Mouse (Mus musculus): ENCODE measurements around the gene Nptx1.

Gene Nptx1

DNA sequence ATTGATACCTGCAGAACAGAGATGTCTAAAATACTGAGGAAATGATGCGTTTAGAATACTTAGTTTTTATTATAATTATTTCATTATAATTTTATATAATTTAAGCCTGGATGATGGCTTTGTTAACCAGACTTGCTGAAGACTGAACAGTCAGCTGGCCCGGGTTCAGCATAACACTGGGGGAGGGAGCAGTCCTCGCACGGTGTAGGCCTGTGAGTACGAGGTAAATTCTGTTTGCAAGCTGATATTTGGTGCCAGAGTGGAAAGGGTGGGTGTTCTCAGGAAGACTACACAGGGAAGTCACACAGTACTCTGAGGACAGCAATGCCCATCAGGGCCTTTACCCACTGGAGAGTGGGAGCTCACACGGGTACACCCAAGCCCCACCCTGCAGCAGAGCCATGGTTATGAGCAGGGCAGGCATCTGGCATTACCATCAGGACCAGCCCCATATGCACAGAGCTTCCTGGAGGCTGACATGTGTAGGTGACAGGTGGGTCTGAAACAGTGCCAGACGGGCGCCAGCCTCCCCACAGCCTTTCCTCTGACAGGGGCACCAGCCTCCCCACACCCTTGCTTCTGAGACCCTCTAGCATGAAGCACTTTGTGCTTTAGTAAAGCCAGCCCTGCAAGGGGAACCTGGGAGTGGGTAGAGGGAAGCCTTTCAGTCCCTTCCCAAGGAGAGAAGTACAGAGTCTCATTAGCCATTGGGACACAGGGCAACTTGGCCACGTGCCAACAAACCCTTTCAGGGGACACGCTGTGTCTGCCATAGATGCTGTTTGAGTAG lies 3.2 kb upstream of the Nptx1 start:
- no peak for DNase-seq (ENCODE audit: low spot score)

DNA sequence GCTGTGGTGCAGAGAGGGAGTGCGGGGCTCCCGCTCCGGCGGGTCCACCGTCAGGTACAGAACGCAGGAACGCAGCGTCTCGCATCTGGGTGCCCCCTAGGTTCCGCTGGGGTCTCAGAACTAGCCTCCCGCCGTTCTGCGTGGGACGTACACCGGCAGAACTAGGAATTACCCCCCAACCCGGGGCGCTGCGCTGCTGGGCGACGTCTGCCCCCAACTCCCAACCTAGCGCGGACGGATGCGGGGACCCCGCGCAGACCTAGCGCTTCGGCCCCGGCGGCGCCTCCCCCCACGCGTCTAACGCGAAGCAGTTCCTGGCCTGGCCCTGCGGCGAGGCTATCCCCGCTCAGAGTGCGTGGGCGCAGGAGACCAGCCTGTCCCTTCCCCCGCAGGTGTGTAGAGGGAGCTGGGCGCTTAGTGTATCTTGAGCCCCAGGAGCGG lies 1.8 kb upstream of the Nptx1 start:
- no peak for DNase-seq (ENCODE audit: low spot score)

DNA sequence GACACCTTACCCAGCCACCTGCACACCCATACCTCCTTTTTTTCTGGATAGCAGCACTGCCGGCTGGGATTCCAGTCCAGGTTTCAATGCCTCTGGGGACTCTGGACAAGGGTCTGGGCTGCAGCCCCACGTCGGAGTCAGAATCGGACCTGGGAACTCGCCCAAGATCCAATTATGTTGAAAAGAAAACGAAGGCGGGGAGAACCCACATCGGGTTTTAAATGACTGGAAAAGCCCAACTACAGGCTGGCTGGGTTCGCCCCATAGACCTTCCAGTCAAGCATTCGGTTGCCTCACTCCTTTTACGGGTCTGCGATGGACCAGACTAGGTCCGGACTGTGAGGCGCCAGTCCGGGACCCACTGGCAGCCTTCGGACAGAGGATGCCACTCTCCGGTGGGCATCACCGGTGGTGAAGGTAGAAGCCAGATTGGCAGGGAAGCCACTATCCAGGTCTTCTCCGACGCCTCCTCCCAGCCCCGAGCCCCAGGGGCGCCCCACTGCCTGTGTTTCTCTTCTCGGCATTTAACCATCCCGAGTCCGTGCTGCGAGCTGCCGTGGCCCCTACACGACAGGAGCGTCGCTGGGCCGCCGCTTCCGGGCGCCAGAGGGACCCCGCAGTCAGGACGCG lies 1.3 kb upstream of the Nptx1 start:
- no peak for DNase-seq (ENCODE audit: low spot score)

DNA sequence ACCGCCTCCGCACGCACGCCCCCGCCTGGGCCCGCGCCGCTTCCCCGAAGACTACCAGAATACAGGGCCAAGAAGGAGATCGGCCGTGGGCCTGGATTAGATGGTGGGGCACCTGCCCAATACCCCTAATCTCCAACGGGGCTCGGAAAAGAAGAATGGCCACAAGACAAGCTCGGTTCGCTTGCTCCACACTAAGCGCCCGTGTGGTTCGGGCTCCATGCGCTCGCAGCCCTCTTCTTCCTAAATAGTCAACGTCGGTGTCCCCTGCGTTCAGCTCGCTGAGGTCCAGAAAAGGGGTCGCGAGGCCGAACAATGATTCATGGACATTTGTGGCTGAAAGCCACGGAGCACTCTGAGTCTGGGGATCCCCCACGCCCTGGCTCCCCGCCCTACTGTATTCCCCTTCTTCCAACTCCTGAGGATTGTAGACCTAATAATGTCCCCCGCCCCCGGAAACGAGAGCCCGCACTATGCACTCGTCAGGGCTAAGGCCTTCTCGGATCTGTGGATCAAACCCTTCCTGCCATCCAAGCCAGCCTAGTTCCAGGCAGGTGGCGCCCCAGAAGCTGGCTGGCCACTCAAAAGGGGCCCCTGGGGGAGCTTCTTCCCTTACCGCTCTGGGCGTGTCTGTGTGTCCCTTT lies 518 bp upstream of the Nptx1 start:
- DNase-seq (ENCODE audit: low spot score), result no peak

DNA sequence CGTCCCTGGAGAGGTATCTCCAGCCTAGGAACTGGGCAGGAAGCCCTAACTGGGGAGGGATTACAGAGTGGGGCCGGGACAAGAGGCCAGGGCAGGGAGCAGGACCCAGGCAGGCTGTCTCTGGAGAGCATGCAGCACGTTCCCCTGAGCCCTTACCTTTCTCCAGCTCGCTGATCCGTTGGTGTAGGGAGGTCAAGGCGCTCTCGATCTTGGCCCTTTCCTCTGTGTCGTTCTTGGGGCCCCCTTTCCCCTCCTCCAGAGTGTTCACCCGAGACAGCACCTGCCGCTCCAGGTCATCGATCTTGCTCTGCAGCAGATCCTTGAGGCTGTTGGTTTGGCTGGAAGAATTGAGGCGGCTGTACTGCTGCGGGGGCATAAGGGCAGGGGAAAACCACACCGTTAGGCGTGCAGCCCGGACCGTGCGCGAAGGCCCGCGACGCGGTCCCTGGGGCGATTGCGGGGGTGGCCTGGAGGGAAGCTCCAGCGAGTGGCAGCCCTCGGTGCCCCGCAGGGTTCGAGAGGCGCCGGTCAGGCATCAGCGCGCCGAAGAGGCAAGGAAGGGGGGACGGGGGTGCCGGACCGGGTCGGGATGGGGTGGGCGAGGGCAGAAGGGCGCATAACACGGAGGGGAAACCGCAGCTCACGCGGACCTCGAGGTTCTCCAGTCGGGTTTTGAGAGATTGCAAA lies 914 bp downstream of the Nptx1 start:
- peak; percentile 51 for DNase-seq (ENCODE audit: low spot score)

DNA sequence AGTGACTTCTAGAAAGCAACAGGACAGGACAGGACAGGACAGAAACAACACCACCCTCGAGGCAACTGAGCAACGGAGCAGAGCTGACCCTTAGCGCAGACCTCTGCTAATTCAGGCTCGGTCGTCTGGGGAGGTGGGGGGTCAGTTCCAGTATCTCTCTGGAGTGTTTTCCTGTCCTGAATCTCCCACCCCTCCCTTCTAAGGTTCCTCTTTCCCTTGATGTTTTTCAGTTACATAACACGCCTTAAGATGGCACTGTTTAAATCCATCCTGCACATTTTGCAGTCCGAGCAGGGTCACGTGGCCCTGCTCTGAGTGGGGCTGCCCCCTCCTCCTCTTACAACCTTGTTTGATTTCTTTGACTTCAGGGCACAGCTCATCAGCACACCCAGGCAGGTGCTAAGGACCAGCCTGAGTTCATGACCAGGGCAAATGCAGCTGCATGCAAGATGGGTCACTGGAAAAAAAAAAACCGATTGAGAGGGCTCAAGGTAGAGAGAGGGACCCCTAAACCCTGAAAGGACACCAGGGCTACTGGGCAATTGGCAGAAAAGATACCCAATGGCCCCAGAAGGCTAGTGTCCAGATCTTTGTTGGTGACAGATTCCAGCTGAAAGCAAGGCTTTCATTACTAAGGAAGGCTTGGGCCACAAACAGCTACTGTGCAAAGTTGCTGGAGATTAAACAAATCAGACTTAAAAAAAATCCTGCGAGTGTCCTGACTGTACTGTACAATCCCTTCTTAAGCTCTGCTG lies 1.6 kb downstream of the Nptx1 start:
- no peak for DNase-seq (ENCODE audit: low spot score)

DNA sequence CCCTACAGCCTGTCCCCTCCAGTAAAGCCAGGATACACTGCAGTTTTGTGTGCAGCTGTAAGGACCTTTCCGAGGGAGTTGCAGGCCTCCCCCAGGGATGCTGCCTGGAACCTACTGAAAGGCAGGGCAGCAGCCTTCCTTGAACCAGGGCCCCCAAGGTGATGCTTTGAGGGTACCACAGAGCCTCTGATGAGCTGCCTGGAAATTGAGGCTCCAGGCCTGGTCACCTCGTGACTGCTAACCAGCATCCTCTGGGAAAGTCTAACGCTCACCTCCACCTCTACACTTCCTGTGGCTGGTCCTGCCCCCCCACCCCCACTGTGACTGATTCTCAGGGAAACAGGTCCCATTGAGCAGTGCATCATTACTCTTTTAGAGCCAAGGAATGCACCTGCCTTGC lies 2.3 kb downstream of the Nptx1 start:
- DNase-seq (ENCODE audit: low spot score), result no peak

DNA sequence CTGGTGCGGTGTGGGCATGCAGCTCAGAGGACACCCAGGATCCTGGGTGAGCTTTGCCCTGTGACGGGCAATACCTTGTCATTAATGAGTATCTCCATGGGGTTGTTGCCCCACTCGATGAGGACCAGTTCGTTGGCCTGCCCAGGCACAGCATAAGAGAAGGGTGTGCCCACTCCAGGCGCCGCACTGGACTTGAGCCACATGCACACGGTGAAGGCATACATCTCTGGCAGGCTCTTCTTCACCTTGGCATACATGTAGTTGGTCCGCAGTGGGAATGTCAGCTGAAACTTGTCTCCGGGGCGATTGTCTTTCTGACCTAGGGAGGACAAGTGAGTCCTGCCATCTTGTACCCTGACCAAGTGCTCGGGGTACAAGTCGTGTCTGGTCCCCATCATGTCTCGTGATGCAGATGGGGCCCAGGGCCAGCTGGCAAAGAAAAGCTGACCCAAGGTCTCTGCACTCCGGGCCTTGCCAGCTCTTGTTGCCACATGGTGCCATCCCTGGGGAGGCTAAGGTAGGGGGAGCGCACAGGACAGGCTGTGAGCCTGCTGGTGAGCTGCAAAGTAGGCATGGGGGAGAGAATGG lies 2.9 kb downstream of the Nptx1 start:
- DNase-seq (ENCODE audit: low spot score), result no peak

DNA sequence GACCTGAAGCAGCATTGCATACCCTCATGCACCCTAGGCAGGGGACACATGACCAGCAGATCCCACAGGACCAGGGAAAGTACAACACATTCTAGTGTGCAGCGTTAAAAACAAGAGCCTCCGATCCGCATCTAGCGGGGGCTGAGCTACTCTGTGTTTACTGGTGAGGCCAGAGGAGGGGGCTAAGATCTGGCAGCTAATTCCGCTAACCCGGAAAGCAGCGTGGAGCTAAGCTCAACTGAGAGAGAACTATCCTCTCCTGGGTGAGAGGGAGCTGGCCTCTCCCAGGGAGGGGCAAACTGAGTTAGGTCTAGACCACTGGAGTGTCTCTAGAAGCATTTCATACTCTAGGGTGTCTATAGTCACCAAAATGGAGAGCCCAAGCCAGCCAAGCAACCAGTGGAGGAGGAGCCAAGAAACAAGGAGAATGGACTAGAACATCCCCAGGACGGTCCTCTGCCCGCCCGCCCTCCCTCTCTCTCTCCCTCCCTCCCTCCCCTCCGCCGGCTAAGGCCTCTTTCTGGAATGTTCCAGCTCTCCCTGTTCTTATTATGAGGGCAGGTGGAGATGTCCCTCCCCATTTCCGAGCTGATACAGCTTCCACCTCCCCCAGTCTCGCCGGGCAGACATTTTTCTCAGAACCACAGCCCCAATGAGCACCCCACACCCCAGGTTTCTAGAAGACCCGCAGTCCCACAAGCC lies 3.6 kb downstream of the Nptx1 start:
- DNase-seq (ENCODE audit: low spot score), result no peak

DNA sequence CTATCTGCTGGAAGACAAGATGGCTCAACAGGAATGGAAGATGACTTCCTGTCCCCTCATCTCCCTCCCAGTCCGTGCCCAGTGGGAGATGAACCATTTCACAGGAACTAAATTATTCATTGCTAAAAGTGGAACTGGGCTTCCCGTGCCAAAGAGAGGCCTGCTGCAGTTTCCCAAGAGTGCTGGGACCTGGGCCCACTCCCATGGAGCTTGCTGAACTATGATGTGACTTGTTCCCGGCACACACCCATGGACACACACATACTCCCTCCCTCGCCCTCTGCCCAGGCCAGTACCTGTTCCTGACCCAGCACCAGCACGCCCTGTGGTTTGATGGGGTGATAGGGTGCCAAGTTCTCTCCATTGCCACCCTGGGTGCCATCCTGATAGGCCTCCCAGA lies 4.7 kb downstream of the Nptx1 start:
- DNase-seq (ENCODE audit: low spot score), result peak; percentile 31

DNA sequence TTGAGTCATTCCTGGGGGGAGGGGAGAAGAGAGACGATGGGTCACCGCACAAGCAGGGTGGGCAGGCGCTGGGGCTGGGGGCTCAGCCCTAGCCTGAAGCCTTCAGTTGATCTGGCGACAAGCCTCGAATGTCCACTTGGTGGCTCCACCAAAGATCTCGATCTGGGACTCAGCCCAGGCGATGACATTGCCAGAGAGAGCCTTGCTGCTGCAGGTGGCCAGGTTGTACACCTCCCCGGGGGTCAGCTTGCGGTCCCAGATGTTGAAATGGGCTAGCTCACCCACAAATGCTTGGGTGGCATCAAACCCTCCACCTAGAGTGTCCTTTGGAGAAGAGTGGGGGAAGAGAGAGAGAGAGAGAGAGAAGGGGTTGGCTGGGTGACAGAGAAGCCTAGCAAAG lies 5.2 kb downstream of the Nptx1 start:
- no peak for DNase-seq (ENCODE audit: low spot score)

DNA sequence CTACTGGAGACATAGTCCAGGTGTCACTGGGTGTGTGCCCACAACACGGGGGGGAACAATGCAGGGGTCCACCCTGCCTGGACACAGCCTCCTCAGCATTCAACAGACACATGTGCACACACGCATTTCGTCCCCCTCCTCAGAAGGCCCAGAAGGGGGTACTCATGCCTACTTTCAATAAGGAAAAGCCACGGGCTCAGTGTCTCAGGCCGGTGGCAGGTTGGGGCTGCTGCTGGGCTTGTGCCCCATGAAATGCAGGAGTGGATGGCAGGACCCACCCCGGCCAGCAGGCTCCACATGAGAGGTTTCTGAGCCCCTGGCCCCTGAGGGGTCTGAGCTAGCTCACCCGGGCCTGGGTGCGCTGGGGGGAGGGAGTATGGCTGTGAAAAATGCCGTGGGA lies 6.5 kb downstream of the Nptx1 start:
- DNase-seq (ENCODE audit: low spot score), result no peak

DNA sequence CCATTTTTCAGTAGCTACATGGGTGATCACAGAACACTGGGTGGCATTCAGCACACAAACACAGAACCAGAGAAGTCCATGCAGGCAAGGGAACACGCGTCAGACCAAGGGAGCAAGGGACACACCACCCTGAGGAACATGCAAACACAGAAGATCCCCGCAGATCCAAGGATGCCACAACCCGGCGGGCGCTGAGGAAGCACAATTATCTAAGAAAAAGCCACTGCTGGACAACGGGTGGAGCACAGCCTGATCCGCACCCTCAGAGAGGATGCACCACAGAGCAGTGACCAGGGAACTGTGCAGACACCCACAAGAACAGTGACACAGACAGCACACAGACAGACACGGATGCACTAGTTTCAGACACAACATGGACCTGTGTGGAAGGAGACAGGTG lies 7.0 kb downstream of the Nptx1 start:
- DNase-seq (ENCODE audit: low spot score), result no peak

DNA sequence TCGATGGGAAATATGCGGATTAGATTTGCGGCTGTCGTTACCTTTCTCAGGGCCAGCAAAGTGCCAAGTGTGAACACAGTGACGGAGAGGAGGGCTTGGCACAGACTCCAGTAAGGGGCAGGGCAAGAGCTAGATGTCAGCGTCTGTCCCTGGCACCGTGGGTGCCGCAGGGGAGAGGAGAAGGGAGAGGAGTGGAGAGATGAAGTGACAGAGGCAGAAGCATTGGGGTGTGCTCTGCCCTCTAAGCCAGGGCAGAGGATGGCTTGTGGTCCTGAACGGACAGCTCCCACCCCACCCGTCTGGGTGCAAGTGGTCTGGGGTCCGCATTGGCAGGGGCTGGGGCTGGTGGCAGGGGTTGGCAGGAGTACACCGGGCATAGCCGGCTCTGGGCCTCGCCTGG lies 7.6 kb downstream of the Nptx1 start:
- DNase-seq (ENCODE audit: low spot score), result no peak

DNA sequence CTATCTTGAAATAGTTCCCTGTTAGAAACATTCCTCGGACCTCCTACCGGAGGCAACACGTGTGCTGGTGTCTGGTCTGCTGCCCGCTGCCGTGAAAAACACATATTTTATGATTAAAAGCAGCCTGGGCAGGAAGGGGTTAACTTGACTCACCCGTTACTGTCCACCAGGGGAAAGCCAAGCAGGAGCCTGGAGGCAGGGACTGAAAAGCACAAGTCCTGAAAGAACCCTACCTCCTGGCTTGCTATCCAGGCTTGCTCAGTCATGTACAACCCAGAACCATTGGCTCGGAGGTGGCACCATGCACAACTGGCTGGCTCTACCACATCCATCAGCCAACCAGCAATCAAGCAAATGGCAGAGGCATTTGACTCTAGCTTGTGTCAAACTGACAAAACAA lies 13.8 kb downstream of the Nptx1 start:
- no peak for DNase-seq (ENCODE audit: low spot score)

DNA sequence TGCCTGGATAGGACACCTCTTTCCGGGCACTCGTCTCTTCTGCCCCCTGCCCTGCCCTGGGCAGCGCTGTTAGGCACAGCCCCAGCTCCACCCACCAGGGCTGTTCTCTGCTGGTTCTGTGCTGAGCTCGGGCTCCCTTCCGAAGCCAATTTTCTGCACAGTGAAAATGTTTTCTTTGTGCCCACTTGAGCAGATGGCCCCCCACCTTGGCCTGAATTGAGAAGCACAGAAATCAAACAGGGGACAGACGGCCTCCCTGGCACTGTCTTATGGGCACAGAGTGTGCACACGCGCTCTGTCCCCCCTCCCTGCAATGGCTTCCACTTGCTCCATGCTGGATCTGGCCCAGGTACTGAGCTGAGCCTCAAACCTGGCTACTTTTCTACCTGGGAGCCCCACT lies 15.1 kb downstream of the Nptx1 start:
- no peak for DNase-seq (ENCODE audit: low spot score)

DNA sequence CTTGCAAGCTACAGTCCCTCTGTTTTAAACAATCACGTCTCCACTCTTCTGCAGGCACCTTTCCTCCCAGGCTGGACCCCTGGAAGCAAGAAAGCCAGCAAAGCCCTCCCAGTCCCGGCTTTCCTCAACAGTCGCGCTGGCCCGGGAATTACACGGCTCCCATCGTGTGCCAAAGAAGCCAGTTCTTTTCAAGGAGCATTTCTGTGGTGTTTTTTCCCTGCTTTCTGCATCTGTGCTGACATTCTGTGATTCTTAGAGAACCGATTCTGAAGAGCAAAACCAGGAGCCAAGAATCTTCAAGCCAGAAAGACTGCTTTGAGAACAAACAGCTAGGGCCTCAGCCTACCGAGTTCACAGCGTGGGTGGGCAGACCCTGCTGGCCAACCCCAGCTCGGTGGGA lies 18.6 kb downstream of the Nptx1 start:
- no peak for DNase-seq (ENCODE audit: low spot score)

DNA sequence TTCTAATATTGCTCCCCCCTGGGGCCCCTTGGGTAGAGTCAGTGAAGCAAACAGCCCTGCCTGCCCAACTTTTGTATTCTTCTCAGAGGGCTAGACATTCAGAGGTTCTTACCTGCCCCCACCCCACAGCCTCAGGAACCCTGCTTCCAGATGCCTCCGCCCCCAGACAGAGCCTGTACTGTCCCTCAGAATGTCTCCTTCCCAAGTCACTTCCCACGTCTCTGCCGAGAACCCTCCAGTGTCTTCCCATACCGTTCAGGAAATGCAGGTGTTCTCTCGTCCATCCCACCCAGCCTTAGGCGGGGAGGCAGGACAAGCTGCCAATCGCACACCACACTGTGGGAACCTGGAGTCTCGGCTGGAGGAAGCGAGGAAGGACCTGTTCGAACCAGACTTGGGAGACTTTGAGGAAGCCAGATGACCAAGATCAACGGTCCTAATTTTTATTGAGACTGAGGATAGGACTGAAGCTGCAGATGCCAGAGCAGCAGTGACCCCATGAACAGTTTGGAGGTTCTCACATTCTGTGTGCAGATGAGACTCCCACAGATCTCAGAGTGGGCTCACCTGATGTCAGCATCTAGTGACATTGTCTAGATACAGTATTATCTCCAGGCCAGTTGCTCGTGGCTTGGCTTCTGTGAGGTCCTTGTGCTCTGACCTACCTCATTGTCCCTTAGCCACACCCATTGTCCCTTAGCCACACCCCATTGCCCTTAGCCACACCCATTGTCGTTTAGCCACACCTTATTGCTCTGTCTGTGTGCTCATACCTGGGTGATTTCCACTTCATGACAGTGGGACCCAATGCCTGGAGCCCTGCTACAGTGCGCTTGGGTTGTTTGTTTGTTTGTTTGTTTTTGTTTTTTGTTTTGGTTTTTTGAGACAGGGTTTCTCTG lies 21.2 kb downstream of the Nptx1 start:
- no peak for DNase-seq (ENCODE audit: low spot score)

DNA sequence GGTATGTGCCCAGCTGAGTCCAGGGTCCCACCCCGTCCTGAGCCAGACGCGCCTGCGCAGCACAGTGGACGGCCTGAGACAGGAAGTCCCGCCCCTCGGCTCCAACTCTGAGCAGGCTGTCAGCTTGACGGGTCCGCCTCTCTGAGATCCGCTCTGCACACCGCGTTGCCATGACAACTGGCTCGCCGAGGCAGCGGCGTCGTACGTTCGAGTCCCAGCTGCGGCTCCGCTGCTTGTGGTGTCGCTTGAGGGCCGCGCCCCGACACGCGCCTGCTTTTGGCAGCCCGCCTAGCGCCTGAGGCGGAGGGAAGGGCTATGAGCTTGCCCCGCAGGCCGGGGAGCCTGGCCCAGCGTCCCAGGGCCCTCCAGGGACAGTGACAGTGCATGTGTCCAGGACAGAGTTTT lies 23.0 kb downstream of the Nptx1 start:
- no peak for DNase-seq (ENCODE audit: low spot score)

DNA sequence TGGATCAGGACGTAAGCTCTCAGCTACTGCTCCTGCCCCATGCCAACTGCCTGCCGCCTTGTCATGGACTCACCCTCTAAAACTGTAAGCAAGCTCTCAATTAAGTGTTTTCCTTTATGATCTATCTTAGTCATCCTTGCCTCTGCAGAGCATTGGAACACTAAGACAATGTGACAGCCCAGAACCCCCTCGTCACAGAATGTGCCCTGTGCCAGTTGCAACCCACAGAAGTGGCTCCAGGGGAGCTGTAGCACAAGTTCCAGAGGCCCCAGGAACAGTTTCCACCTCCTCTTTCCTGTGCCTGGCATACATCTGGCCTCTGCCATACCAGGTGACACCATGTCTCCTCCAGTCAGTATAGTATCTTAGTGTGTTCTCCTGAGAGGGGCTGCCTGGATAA lies 24.2 kb downstream of the Nptx1 start:
- DNase-seq (ENCODE audit: low spot score), result no peak
